Mouse (Mus musculus): ENCODE measurements around the gene Clca4b.

DNA sequence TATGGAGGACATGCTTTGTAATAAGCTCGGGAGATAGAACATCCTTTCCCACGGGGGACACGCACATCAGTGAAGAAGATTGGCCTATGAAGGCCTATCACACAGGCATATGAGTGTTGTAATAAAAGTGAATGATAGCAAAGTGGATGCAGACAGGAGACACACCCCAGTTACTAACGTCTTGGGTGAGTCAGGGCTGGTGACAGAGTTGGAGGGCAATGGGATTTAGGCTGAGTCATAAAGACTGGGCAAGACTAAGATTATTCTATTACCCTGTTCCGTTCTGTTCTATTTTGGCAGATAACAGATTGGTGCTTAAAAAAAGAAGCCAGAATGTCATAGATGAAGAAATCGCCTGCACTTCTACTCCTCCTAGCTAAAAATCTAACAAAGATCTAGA is 48.2 kb upstream of the Clca4b start:
- no peak for TF ChIP-seq CTCF (IDR thresholded peaks at IDR 0.05; ENCODE audit: low read depth)
- TF ChIP-seq EP300 (optimal IDR thresholded peaks at IDR 0.05), result no peak

All from stomach, postnatal 0 days (tissue).